Comparison of ENCODE assay signal across 16 mouse cellular contexts in genomic region chr1:37698852-37699439, GRCm38 (mm10). TPM values are rescaled to one million over a fixed set of nuclear protein-coding genes. Genes with fewer than 3 reads are reported as not detected.
DNase-seq lines count a peak whose midpoint lies in the region; ATAC-seq and TF ChIP-seq lines count a peak whose summit lies in the region.
"Had no signal": no experiment of that assay in that cellular context is flagged by ENCODE, and none has a peak within 500 bp of the region (broad histone marks: within the 10 kb centered on the region; RNA-seq: fewer than 3 reads in every experiment).

No protein-coding gene starts in this region.

- no peaks in the 10 kb centered on the region for H3K9me3 ChIP-seq in heart, embryonic 16.5 days (replicated peaks; ENCODE audit: control insufficient read depth, low read length)
- no peaks in the 10 kb centered on the region for H3K9me3 ChIP-seq in embryonic facial prominence, embryonic 10.5 days
- H3K9me3 ChIP-seq: hindbrain, embryonic 15.5 days had no signal

- H3K27ac ChIP-seq in heart, embryonic 16.5 days (ENCODE audit: low read length) = peak overlapping the region; percentile 14; the same call in 1 of the 2 replicates
- H3K27ac ChIP-seq in embryonic facial prominence, embryonic 10.5 days (replicated peaks) = 0 out of 2 replicates have a peak overlapping the region, but pooled peaks have one; percentile 19
- H3K27ac ChIP-seq: hindbrain, embryonic 15.5 days had no signal

- H3K36me3 ChIP-seq in heart, embryonic 16.5 days (ENCODE audit: control insufficient read depth, insufficient read depth) = no peaks in the 10 kb centered on the region
- H3K36me3 ChIP-seq in embryonic facial prominence, embryonic 10.5 days (replicated peaks) = no peaks in the 10 kb centered on the region
- H3K36me3 ChIP-seq: hindbrain, embryonic 15.5 days had no signal

- TF ChIP-seq POLR2A in lung, adult 2 months (IDR thresholded peaks at IDR 0.05; ENCODE audit: borderline replicate concordance, extremely low read depth, low read depth, low read length) = no peak

- no peak overlapping the region for H3K4me2 ChIP-seq in heart, embryonic 16.5 days (ENCODE audit: low read depth, low read length)
- H3K4me2 ChIP-seq: hindbrain, embryonic 15.5 days had no signal

- no peak overlapping the region for H3K9ac ChIP-seq in heart, embryonic 16.5 days (ENCODE audit: low read length)
- H3K9ac ChIP-seq: hindbrain, embryonic 15.5 days; liver, postnatal 0 days had no signal

- no peak for DNase-seq in frontal cortex, postnatal 25 days (ENCODE audit: low spot score in 2 of 2)
- no peak for DNase-seq in heart, adult 9 months (ENCODE audit: low spot score in 2 of 2)
- DNase-seq in lung, adult 2 months = peak; percentile 37
- no peak for DNase-seq in lung, postnatal 14 days
- no peak for DNase-seq in embryonic facial prominence, embryonic 10.5 days (ENCODE audit: low spot score)
- DNase-seq: cerebellum, adult 9-11 months; kidney, adult 11 months; kidney, postnatal 14 days; liver; liver, postnatal 0 days; right cerebral cortex, postnatal 4 days; thymus, postnatal 25 days had no signal

- ATAC-seq in frontal cortex, adult (ENCODE audit: low TSS enrichment) = peak; percentile 32; the same call in 1 of the 2 replicates
- ATAC-seq in heart, embryonic 16.5 days (replicated peaks; ENCODE audit: extremely low read depth, insufficient read depth, low FRiP score) = no peak
- ATAC-seq in megakaryocyte progenitor cell, adult 5-6 weeks (replicated peaks; ENCODE audit: poor library complexity) = no peak
- ATAC-seq: liver, postnatal 0 days had no signal

- WGBS in heart, embryonic 16.5 days = 44% methylated on average over 5 of the region's 5 CpGs
- 48% methylated on average over 5 of the region's 5 CpGs for WGBS in lung, adult 2 months
- 70% methylated on average over 5 of the region's 5 CpGs for WGBS in embryonic facial prominence, embryonic 10.5 days

- no peak overlapping the region for H3K4me3 ChIP-seq in heart, embryonic 16.5 days (ENCODE audit: low read length)
- H3K4me3 ChIP-seq in lung, adult 2 months (replicated peaks; ENCODE audit: extremely low read depth, low read depth, low read length) = no peak overlapping the region
- H3K4me3 ChIP-seq in embryonic facial prominence, embryonic 10.5 days = no peak overlapping the region
- H3K4me3 ChIP-seq: hindbrain, embryonic 15.5 days had no signal

- no peaks in the 10 kb centered on the region for H3K27me3 ChIP-seq in heart, embryonic 16.5 days (ENCODE audit: control insufficient read depth, insufficient read depth, low read length)
- no peaks in the 10 kb centered on the region for H3K27me3 ChIP-seq in embryonic facial prominence, embryonic 10.5 days (replicated peaks; ENCODE audit: low read depth, poor library complexity, severe bottlenecking)
- H3K27me3 ChIP-seq: hindbrain, embryonic 15.5 days had no signal

- H3K4me1 ChIP-seq in heart, embryonic 16.5 days (ENCODE audit: control insufficient read depth, insufficient read depth, low read length) = peaks cover 39% of the 10 kb centered on the region
- no peaks in the 10 kb centered on the region for H3K4me1 ChIP-seq in lung, adult 2 months (ENCODE audit: control insufficient read depth, insufficient read depth, low read length)
- peaks cover 19% of the 10 kb centered on the region for H3K4me1 ChIP-seq in embryonic facial prominence, embryonic 10.5 days

- no peak for TF ChIP-seq CTCF in lung, adult 2 months (IDR thresholded peaks at IDR 0.05; ENCODE audit: insufficient read depth, low read length)

RNA-seq across cellular contexts. Expression of gene 2010300C02Rik, which starts 20.9 kb away (rescaled TPM):
- polyA plus RNA-seq in heart, embryonic 16.5 days (2015; fragmentation: Nextera tagmentation; extraction: Ambion mirVana) = 4.5 and 5.2 TPM in 2 replicates
- 12.9 and 14.5 TPM in 2 replicates for polyA plus RNA-seq in lung, adult 2 months (2012; rRNA removed)
- 0.91 and 0.96 TPM in 2 replicates for polyA plus RNA-seq in embryonic facial prominence, embryonic 10.5 days (2016; fragmentation: Nextera tagmentation; extraction: Ambion mirVana)
- 0.05 and 0.39 TPM in 2 replicates for total RNA-seq in megakaryocyte progenitor cell, adult 5-6 weeks (2015)
- 0.14 and 0.17 TPM in 2 replicates for total RNA-seq in megakaryocyte progenitor cell, adult 5-6 weeks (2017)
